Mouse (Mus musculus) C2C12 (cell line): ENCODE data around the gene Fkbp9. TPM values are rescaled to one million over a fixed set of nuclear protein-coding genes. Genes with fewer than 3 reads are reported as not detected.

Source experiments
- H3K27me3 ChIP-seq: one replicate; pipeline ENCODE4 v1.6.1; 2011; ENCODE audit not compliant: control insufficient read depth, insufficient read depth, insufficient read length
- H3K36me3 ChIP-seq: one replicate; pipeline ENCODE4 v1.6.1; 2011; ENCODE audit not compliant: control insufficient read depth, insufficient read depth
- H3K4me3 ChIP-seq: one replicate; pipeline ENCODE4 v1.5.1; 2011; ENCODE audit warnings: mild to moderate bottlenecking, control low read depth; ENCODE audit not compliant: poor library complexity, insufficient read depth, severe bottlenecking
- H3K79me2 ChIP-seq: one replicate; pipeline ENCODE4 v1.6.1; 2011; ENCODE audit not compliant: control insufficient read depth, insufficient read depth
- H3K79me3 ChIP-seq: one replicate; pipeline ENCODE4 v1.6.1; 2011; ENCODE audit warnings: low read depth, control low read depth
- H3ac ChIP-seq: one replicate; pipeline ENCODE3; 2011; ENCODE audit warnings: low read depth; ENCODE audit not compliant: control insufficient read depth, insufficient read length
- CEBPB ChIP-seq: IDR thresholded peaks from one replicate; pipeline ENCODE4 v1.6.1; 2011; ENCODE audit warnings: low read depth, mild to moderate bottlenecking, control low read depth, moderate library complexity
- CTCF ChIP-seq: IDR thresholded peaks from one replicate; pipeline ENCODE4 v1.5.1; 2011; ENCODE audit not compliant: control insufficient read depth, insufficient read depth, insufficient read length
- FOSL1 ChIP-seq: IDR thresholded peaks from one replicate; pipeline ENCODE4 v1.8.0; 2011; ENCODE audit warnings: mild to moderate bottlenecking, low read length; ENCODE audit not compliant: poor library complexity, insufficient read depth, severe bottlenecking
- MAX ChIP-seq: IDR thresholded peaks from one replicate; pipeline ENCODE4 v1.6.1; 2011; ENCODE audit warnings: mild to moderate bottlenecking, control low read depth
- MYOD1 ChIP-seq: IDR thresholded peaks from one replicate; pipeline ENCODE4 v1.6.1; 2011; ENCODE audit warnings: low read depth; ENCODE audit not compliant: control insufficient read depth, insufficient read length
- MYOG ChIP-seq: IDR thresholded peaks from one replicate; pipeline ENCODE4 v1.6.1; 2011; ENCODE audit not compliant: control insufficient read depth, insufficient read length; ENCODE audit errors: extremely low read depth
- USF1 ChIP-seq: IDR thresholded peaks from one replicate; pipeline ENCODE4 v1.6.1; 2011; ENCODE audit warnings: low read depth, mild to moderate bottlenecking, control low read depth, moderate library complexity
- polyA plus RNA-seq: library from polyadenylated mRNA; unstranded; fragments of >200 nt; fragmentation: generic; extraction: Trizol; gene quantifications from one replicate; pipeline ENCODE4 v1.2.1, GENCODE M21; 2012; ENCODE audit warnings: missing spikeins

Fkbp9 gene
- polyA plus RNA-seq, 1 experiment: 90.4 TPM

DNA sequence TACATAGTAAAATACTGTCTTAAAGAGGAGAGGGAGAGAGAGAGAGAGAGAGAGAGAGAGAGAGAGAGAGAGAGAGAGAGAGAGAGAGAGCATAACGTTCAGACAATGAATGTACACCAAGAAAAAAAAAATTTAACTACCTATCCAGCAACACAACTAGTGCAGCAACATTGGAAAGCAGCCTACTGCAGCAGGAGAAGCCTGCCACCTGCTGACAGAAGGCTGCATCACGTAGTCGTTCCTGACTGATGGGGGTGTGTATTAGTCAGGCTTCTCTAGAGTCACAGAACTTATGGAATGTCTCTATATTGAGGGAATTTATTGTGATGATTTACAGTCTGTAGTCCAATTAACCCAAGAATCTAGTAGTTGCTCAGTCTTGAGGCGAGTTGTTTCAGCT, 77.1 kb downstream of the Fkbp9 start:
- no peaks in the 10 kb centered on the region for H3K36me3 ChIP-seq
- peak; percentile 83 for TF ChIP-seq CTCF
- no peak for TF ChIP-seq MYOG
- peaks cover 24% of the 10 kb centered on the region for H3K79me2 ChIP-seq
- no peak overlapping the region for H3K4me3 ChIP-seq
- H3ac ChIP-seq: no peak overlapping the region
- no peaks in the 10 kb centered on the region for H3K27me3 ChIP-seq
- peaks cover 13% of the 10 kb centered on the region for H3K79me3 ChIP-seq

DNA sequence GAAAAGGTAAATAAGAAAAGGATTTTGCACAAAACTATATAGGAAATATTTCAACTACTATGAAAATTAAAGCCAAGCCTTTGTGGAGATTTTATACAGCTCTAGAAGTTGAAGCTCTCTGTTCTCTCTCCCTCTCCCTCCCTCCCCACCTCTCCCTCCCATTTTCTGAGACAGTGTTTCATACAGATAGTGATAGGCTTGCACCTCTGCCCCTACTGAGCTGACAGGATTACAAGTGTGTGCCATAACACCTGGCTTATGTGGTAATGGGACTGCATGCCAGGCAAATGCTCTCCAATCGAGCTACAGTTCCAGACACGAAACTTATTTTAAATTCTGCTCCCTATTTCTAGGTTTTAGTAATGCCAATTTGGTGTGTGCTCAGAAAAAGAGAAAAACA, 79.1 kb downstream of the Fkbp9 start:
- TF ChIP-seq USF1 (no peak), CTCF (no peak), MAX (no peak), MYOG (no peak), FOSL1 (no peak), MYOD1 (no peak), CEBPB (no peak)
- Histone ChIP-seq H3K79me3 (peaks cover 15% of the 10 kb centered on the region), H3K79me2 (peaks cover 34% of the 10 kb centered on the region), H3K4me3 (no peak overlapping the region), H3K36me3 (no peaks in the 10 kb centered on the region), H3ac (no peak overlapping the region), H3K27me3 (no peaks in the 10 kb centered on the region)

DNA sequence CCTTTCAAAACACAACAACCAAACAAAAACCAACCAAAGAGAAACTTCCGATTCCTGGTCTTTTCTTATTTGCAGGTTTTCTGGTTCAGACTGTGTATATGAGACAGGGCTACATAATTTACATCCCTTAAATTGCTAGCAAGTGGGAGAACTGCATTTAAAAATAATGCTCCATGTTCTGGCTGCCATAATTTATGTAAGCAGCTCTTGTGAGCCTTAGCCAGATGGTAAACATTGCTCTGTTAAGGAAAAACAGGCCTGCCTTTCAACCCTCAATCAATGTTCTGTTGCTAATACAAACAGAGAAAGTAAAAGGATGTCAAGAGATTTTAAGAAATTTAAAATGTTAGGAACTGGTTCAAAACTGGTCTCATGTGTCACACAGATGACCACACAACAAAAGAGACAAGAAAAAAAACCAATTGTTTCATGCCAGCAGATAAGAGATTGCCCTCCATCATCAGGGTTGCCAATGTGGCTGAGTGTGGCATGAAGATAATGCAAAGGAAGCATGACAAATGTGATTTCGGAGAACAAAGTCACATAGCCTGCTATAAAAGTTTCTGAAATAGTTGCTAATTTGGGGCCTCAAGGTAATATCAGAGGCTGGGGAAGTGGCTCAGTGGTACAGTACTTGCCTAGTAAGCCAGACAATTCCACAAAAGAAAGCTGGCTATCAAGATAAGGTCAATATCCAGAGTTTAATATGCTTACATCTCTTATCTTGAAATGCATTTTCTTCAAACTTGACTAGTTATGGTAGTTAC, 81.4 kb downstream of the Fkbp9 start:
- Histone ChIP-seq H3ac (no peak overlapping the region), H3K27me3 (no peaks in the 10 kb centered on the region), H3K36me3 (no peaks in the 10 kb centered on the region), H3K4me3 (no peak overlapping the region), H3K79me3 (peaks cover 27% of the 10 kb centered on the region), H3K79me2 (peaks cover 50% of the 10 kb centered on the region)
- TF ChIP-seq CTCF (no peak), MYOG (no peak), MAX (no peak), CEBPB (no peak), FOSL1 (no peak), MYOD1 (no peak), USF1 (no peak)

DNA sequence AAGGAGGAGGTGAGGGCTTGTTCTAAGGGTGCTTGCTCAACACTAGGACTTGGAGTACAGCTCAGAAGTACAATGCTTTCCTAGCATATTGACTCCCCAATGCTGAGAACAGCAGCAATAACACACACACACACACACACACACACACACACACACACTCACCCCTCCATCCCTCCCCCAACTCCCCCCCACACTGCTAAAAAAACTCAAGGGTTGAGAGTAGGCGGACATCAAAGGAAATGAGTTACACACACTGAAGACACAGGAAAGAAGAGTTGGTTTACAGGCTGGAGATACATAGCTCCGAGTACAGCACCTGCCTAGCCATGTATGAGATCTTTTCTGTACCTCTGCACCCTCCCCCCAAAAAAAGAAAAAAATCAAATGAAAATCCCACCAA, 84.4 kb downstream of the Fkbp9 start:
- H3K27me3 ChIP-seq: no peaks in the 10 kb centered on the region
- H3ac ChIP-seq: no peak overlapping the region
- no peak overlapping the region for H3K4me3 ChIP-seq
- H3K79me3 ChIP-seq: peaks cover 42% of the 10 kb centered on the region
- no peak for TF ChIP-seq MAX
- no peak for TF ChIP-seq FOSL1
- TF ChIP-seq USF1: no peak
- TF ChIP-seq CTCF: no peak
- no peak for TF ChIP-seq MYOD1
- no peak for TF ChIP-seq CEBPB
- no peak for TF ChIP-seq MYOG
- H3K79me2 ChIP-seq: peaks cover 64% of the 10 kb centered on the region
- no peaks in the 10 kb centered on the region for H3K36me3 ChIP-seq

DNA sequence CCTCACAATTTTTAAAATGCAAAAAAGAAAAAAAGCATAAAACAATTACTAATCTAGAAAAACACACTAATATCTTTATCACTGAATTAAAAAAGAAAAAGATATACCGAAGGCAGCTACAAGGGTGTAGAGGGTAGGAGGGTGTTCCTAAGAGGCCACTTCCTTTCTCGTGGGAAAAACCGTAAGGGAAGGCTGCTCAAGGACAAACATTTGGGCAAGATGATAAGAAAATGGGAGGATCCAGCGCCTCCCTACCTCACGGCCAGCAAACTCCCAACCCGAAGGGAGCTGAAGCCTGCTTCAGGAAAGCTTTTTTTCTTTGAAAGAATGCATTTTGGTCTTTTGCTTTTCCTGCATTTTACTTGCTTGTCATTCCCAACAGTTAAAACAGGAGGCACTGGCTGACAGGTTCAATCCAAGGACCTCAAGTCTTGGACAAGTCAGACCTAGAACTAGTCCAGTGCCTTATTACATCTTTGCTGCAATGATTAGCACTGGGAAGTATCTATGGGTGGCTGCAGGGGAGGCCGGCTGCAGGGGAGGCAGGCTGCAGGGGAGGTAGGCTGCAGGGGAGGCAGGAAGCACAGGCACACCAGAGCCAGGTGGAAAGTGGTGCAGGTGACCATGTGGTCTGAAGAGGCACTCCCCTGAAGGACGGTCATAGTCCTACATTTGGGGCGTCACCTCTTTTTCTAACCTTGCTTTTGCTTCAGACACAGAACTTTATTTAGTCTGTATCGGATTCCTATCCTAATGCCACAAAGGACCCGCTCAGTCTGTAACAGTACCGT, 85.9 kb downstream of the Fkbp9 start:
- no peak overlapping the region for H3ac ChIP-seq
- no peaks in the 10 kb centered on the region for H3K27me3 ChIP-seq
- peaks cover 52% of the 10 kb centered on the region for H3K79me3 ChIP-seq
- no peaks in the 10 kb centered on the region for H3K36me3 ChIP-seq
- no peak overlapping the region for H3K4me3 ChIP-seq
- TF ChIP-seq CTCF (no peak), MYOG (no peak), USF1 (no peak), CEBPB (no peak)
- H3K79me2 ChIP-seq: peaks cover 74% of the 10 kb centered on the region
